In the genomic region with DNA sequence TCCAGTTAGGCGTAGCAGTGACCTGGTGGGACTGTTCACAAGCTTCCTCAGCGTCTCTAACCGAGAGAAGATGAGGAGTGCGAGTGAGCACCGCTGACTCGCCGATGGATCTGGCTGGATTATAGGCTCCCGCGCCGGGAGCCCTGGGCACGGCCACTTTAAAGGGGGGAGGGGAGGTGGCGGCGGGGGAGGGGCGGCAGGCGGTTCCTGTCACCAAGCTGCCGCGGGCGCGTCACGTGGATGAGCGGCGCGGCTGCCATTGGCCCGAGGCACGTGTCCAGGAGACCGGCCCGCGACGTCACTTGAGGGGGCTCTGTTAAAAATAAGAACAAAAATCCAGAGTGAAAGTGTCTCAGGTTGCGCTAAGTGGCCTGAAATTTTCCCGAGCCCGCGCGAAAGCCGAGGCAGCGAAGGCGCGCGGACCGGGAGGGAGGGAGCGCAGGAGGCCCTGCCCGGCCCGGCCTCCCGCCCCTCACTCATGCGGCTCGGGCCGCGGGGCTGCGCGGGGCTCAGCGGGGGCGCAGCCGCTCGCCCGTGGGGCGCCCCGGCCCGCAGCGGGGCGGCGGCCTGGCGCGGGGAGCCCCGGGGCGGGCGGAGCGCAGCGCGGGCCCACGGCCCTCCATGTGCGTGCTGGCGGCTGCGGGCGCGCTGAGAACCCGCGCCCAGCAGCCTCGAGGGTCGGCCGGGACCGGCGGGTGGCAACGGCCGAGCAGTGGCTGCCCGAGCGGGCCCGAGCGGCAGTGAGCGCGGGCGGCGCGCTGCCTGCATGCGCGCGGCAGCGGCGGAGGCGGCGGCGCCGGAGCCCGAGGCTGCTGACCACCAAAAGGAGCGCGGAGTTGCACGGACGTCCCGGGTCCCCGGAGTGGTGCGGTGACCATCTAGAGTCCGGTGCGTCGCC, we compare ENCODE assay signal across 8 mouse cellular contexts. TPM values are rescaled to one million over a fixed set of nuclear protein-coding genes. Genes with fewer than 3 reads are reported as not detected.
DNase-seq lines count a peak whose midpoint lies in the region; ATAC-seq and TF ChIP-seq lines count a peak whose summit lies in the region.

En2 (plus strand) TSS at position 337 of the 898 bp plus-strand sequence.

- DNase-seq in urinary bladder, postnatal 14 days (ENCODE audit: low spot score): peak; percentile 18
- DNase-seq in urinary bladder, postnatal 4 days (ENCODE audit: low spot score in 2 of 2): no peak
- DNase-seq in embryo, embryonic 9.5 days (ENCODE audit: extremely low spot score): peak; percentile 87
- peak; percentile 60 for DNase-seq in kidney, postnatal 14 days
- peak; percentile 16 for DNase-seq in lung, postnatal 10 days
- peak; percentile 33 for DNase-seq in stomach, postnatal 0 days (ENCODE audit: low spot score)
- DNase-seq in spleen, adult 18-20 months: no peak

- H3K4me2 ChIP-seq in heart, embryonic 14.5 days (ENCODE audit: low read length): peak within 1 kb of the TSS; percentile 97
- H3K4me2 ChIP-seq in stomach, postnatal 0 days (replicated peaks; ENCODE audit: low read depth): peak within 1 kb of the TSS; percentile 76

- peak within 1 kb of the TSS; percentile 43 to 49 for H3K4me3 ChIP-seq in heart, embryonic 14.5 days (ENCODE audit: control insufficient read depth in 1 of 2, insufficient read depth in 1 of 2, low read depth in 1 of 2, low read length in 2 of 2)
- H3K4me3 ChIP-seq in stomach, postnatal 0 days (ENCODE audit: low read depth, low read length): peak within 1 kb of the TSS; percentile 46

- TF ChIP-seq EP300 in stomach, postnatal 0 days (optimal IDR thresholded peaks at IDR 0.05): no peak

- H3K36me3 ChIP-seq in heart, embryonic 14.5 days (ENCODE audit: control insufficient read depth, insufficient read depth, low read length): no peaks in the 10 kb centered on the region
- H3K36me3 ChIP-seq in stomach, postnatal 0 days (ENCODE audit: control insufficient read depth, insufficient read depth, low read length): no peaks in the 10 kb centered on the region

- no peak for TF ChIP-seq CTCF in stomach, postnatal 0 days (IDR thresholded peaks at IDR 0.05; ENCODE audit: low read depth)

- peak within 1 kb of the TSS; percentile 21; the same call in 1 of the 2 replicates for H3K9ac ChIP-seq in heart, embryonic 14.5 days (ENCODE audit: low read length)
- H3K9ac ChIP-seq in stomach, postnatal 0 days (ENCODE audit: low read length): peak within 1 kb of the TSS; percentile 23; the same call in 1 of the 2 replicates

- H3K9me3 ChIP-seq in heart, embryonic 14.5 days (ENCODE audit: control insufficient read depth, low read length): no peaks in the 10 kb centered on the region
- H3K9me3 ChIP-seq in stomach, postnatal 0 days (ENCODE audit: control insufficient read depth, low read length): no peaks in the 10 kb centered on the region

- H3K4me1 ChIP-seq in heart, embryonic 14.5 days (ENCODE audit: control insufficient read depth in 2 of 2, insufficient read depth in 2 of 2, low read length in 2 of 2): peaks cover 5 to 30% of the 10 kb centered on the region in 2 experiments
- peaks cover 2% of the 10 kb centered on the region; the same call in 1 of the 2 replicates for H3K4me1 ChIP-seq in stomach, postnatal 0 days (replicated peaks; ENCODE audit: control insufficient read depth, insufficient read depth)

- WGBS in heart, embryonic 14.5 days: under 1% methylated on average over 92 of the region's 113 CpGs
- WGBS in stomach, postnatal 0 days: under 1% methylated on average over 46 of the region's 113 CpGs

- no peak within 1 kb of the TSS for H3K27ac ChIP-seq in heart, embryonic 14.5 days (replicated peaks in 1 of 2; ENCODE audit: control insufficient read depth in 1 of 2, insufficient read depth in 1 of 2, low read depth in 2 of 2, low read length in 2 of 2)
- no peak within 1 kb of the TSS for H3K27ac ChIP-seq in stomach, postnatal 0 days (replicated peaks)

- H3K27me3 ChIP-seq in heart, embryonic 14.5 days (ENCODE audit: control insufficient read depth, insufficient read depth, low read length): peaks cover 86% of the 10 kb centered on the region
- peaks cover 44% of the 10 kb centered on the region for H3K27me3 ChIP-seq in stomach, postnatal 0 days (ENCODE audit: control insufficient read depth, insufficient read depth, low read length)

- ATAC-seq in heart, embryonic 14.5 days (ENCODE audit: insufficient number of reproducible peaks, insufficient read depth, low FRiP score, low read depth): 0 out of 2 replicates have a peak, but pooled peaks have one; percentile 35
- no peak for ATAC-seq in stomach, postnatal 0 days (ENCODE audit: low FRiP score, low TSS enrichment)

RNA-seq across cellular contexts. Expression of gene En2, which starts in this region (rescaled TPM):
- not detected in 2 replicates for polyA plus RNA-seq in heart, embryonic 14.5 days (2014; fragmentation: Nextera tagmentation; extraction: Ambion mirVana)
- not detected in 2 replicates for polyA plus RNA-seq in stomach, postnatal 0 days (2015; fragmentation: Nextera tagmentation; extraction: Ambion mirVana)

Comparison
In these comparisons a context has a peak if more than half of its experiments do, and no peak if none do; other contexts are left out.
1. DNase-seq: peak in urinary bladder, postnatal 14 days (single experiment), embryo, embryonic 9.5 days (single experiment), kidney, postnatal 14 days (single experiment) and lung, postnatal 10 days (single experiment); none in urinary bladder, postnatal 4 days (0 of 2) and spleen, adult 18-20 months (0 of 2).
2. Peak in ATAC-seq, H3K4me3 ChIP-seq, H3K9ac ChIP-seq and H3K4me2 ChIP-seq in heart, embryonic 14.5 days; RNA of the gene not detected or under 1 TPM.
3. Peak in DNase-seq, H3K4me3 ChIP-seq, H3K9ac ChIP-seq and H3K4me2 ChIP-seq in stomach, postnatal 0 days; RNA of the gene not detected or under 1 TPM.